Comparison of ENCODE assay signal across 30 mouse cellular contexts in the genomic region with DNA sequence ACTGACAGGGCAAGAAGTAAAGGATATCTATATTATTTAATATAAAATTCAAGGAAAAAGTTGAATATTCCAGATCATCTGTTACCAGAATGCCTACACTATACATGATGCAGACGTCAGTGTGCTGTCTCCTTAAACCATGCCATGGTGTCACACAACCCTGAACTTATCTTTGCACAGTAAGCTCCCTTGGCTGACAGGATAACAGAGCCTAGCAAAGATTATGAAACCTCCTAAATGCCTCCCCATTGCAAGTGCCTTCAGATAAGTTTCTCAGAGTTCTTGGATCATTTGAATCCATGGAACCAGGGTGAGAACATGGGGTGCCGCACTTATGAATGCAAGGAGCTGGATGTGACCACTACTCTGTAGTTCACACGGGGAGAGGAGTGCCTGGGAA. TPM values are rescaled to one million over a fixed set of nuclear protein-coding genes. Genes with fewer than 3 reads are reported as not detected.
DNase-seq lines count a peak whose midpoint lies in the region; ATAC-seq and TF ChIP-seq lines count a peak whose summit lies in the region.
"Had no signal": no experiment of that assay in that cellular context is flagged by ENCODE, and none has a peak within 500 bp of the region (broad histone marks: within the 10 kb centered on the region; RNA-seq: fewer than 3 reads in every experiment).

No protein-coding gene starts in this region.

- H3K4me2 ChIP-seq in stomach, embryonic 15.5 days: no peak overlapping the region
- no peak overlapping the region for H3K4me2 ChIP-seq in stomach, postnatal 0 days (replicated peaks; ENCODE audit: low read depth)
- H3K4me2 ChIP-seq in liver, embryonic 15.5 days: peak overlapping the region; percentile 32; the same call in 1 of the 2 replicates
- H3K4me2 ChIP-seq in hindbrain, embryonic 13.5 days: no peak overlapping the region
- H3K4me2 ChIP-seq: embryonic facial prominence, embryonic 12.5 days; forebrain, embryonic 13.5 days; hindbrain, embryonic 12.5 days; limb, embryonic 13.5 days; neural tube, embryonic 13.5 days had no signal

- TF ChIP-seq EP300 in stomach, postnatal 0 days (optimal IDR thresholded peaks at IDR 0.05): no peak

- no peak for TF ChIP-seq CTCF in stomach, postnatal 0 days (IDR thresholded peaks at IDR 0.05; ENCODE audit: low read depth)

- H3K36me3 ChIP-seq in stomach, embryonic 15.5 days: no peaks in the 10 kb centered on the region; the same call in 1 of the 2 replicates
- peaks cover 4% of the 10 kb centered on the region; the same call in 1 of the 2 replicates for H3K36me3 ChIP-seq in stomach, postnatal 0 days (ENCODE audit: control insufficient read depth, insufficient read depth, low read length)
- peaks cover 39% of the 10 kb centered on the region for H3K36me3 ChIP-seq in liver, embryonic 15.5 days (replicated peaks)
- H3K36me3 ChIP-seq in hindbrain, embryonic 13.5 days: peaks cover 36% of the 10 kb centered on the region

- no peak overlapping the region for H3K9ac ChIP-seq in stomach, embryonic 15.5 days
- no peak overlapping the region for H3K9ac ChIP-seq in stomach, postnatal 0 days (ENCODE audit: low read length)
- H3K9ac ChIP-seq in liver, embryonic 15.5 days: no peak overlapping the region
- no peak overlapping the region for H3K9ac ChIP-seq in hindbrain, embryonic 13.5 days
- H3K9ac ChIP-seq: embryonic facial prominence, embryonic 12.5 days; forebrain, embryonic 13.5 days; hindbrain, embryonic 12.5 days; limb, embryonic 13.5 days; neural tube, embryonic 13.5 days had no signal

- H3K4me3 ChIP-seq in stomach, embryonic 15.5 days (replicated peaks): no peak overlapping the region
- H3K4me3 ChIP-seq in stomach, postnatal 0 days (ENCODE audit: low read depth, low read length): no peak overlapping the region
- no peak overlapping the region for H3K4me3 ChIP-seq in liver, embryonic 15.5 days (replicated peaks)
- no peak overlapping the region for H3K4me3 ChIP-seq in hindbrain, embryonic 13.5 days
- H3K4me3 ChIP-seq: embryonic facial prominence, embryonic 12.5 days; forebrain, embryonic 13.5 days; hindbrain, embryonic 12.5 days; limb, embryonic 13.5 days; midbrain, embryonic 10.5 days; myocyte; neural tube, embryonic 13.5 days had no signal

- H3K4me1 ChIP-seq in stomach, embryonic 15.5 days: no peaks in the 10 kb centered on the region
- no peaks in the 10 kb centered on the region for H3K4me1 ChIP-seq in stomach, postnatal 0 days (replicated peaks; ENCODE audit: control insufficient read depth, insufficient read depth)
- peaks cover 25% of the 10 kb centered on the region for H3K4me1 ChIP-seq in liver, embryonic 15.5 days (replicated peaks)
- H3K4me1 ChIP-seq in hindbrain, embryonic 13.5 days (replicated peaks): no peaks in the 10 kb centered on the region
- H3K4me1 ChIP-seq: embryonic facial prominence, embryonic 12.5 days; hindbrain, embryonic 12.5 days; limb, embryonic 13.5 days; neural tube, embryonic 13.5 days had no signal

- peak; percentile 76; the same call in 1 of the 2 replicates for ATAC-seq in stomach, embryonic 15.5 days (ENCODE audit: insufficient read depth, low FRiP score, low read depth)
- ATAC-seq in stomach, postnatal 0 days (ENCODE audit: low FRiP score, low TSS enrichment): no peak
- peak; percentile 99 for ATAC-seq in liver, embryonic 15.5 days (ENCODE audit: insufficient read depth)
- ATAC-seq in hindbrain, embryonic 13.5 days (ENCODE audit: low FRiP score): no peak
- ATAC-seq: forebrain, embryonic 13.5 days; intestine, embryonic 16.5 days; midbrain, embryonic 16.5 days had no signal

- H3K27me3 ChIP-seq in stomach, embryonic 15.5 days (replicated peaks): no peaks in the 10 kb centered on the region
- no peaks in the 10 kb centered on the region for H3K27me3 ChIP-seq in stomach, postnatal 0 days (ENCODE audit: control insufficient read depth, insufficient read depth, low read length)
- no peaks in the 10 kb centered on the region for H3K27me3 ChIP-seq in liver, embryonic 15.5 days
- no peaks in the 10 kb centered on the region for H3K27me3 ChIP-seq in hindbrain, embryonic 13.5 days
- H3K27me3 ChIP-seq: embryonic facial prominence, embryonic 12.5 days; forebrain, embryonic 13.5 days; hindbrain, embryonic 12.5 days; limb, embryonic 13.5 days; neural tube, embryonic 13.5 days had no signal

- no peak overlapping the region for H3K27ac ChIP-seq in stomach, embryonic 15.5 days
- no peak overlapping the region for H3K27ac ChIP-seq in stomach, postnatal 0 days (replicated peaks)
- peak overlapping the region; percentile 73 for H3K27ac ChIP-seq in liver, embryonic 15.5 days (replicated peaks)
- H3K27ac ChIP-seq in hindbrain, embryonic 13.5 days: no peak overlapping the region
- H3K27ac ChIP-seq: embryonic facial prominence, embryonic 12.5 days; forebrain, embryonic 13.5 days; hindbrain, embryonic 12.5 days; limb, embryonic 13.5 days; macrophage; midbrain, embryonic 10.5 days; neural tube, embryonic 13.5 days had no signal

- H3K9me3 ChIP-seq in stomach, embryonic 15.5 days: no peaks in the 10 kb centered on the region
- no peaks in the 10 kb centered on the region for H3K9me3 ChIP-seq in stomach, postnatal 0 days (ENCODE audit: control insufficient read depth, low read length)
- H3K9me3 ChIP-seq in liver, embryonic 15.5 days (replicated peaks): no peaks in the 10 kb centered on the region
- 0 out of 2 replicates have a peak, but pooled peaks cover 2% of the 10 kb centered on the region for H3K9me3 ChIP-seq in hindbrain, embryonic 13.5 days
- H3K9me3 ChIP-seq: embryonic facial prominence, embryonic 12.5 days; forebrain, embryonic 13.5 days; hindbrain, embryonic 12.5 days; limb, embryonic 13.5 days; midbrain, embryonic 10.5 days; neural tube, embryonic 13.5 days had no signal

- 91% methylated on average over 3 of the region's 3 CpGs for WGBS in stomach, embryonic 15.5 days
- WGBS in stomach, postnatal 0 days: 88% methylated on average over 3 of the region's 3 CpGs
- 38% methylated on average over 3 of the region's 3 CpGs for WGBS in liver, embryonic 15.5 days (ENCODE audit: insufficient replicate concordance)
- WGBS in hindbrain, embryonic 13.5 days: 92% methylated on average over 3 of the region's 3 CpGs

- DNase-seq in stomach, postnatal 0 days (ENCODE audit: low spot score): no peak
- DNase-seq in liver: peak; percentile 41
- no peak for DNase-seq in layer of hippocampus, postnatal 14 days (ENCODE audit: low spot score in 2 of 2)
- DNase-seq in gastrocnemius, postnatal 25 days: no peak
- DNase-seq in yolk sac, embryonic 10.5 days (ENCODE audit: low spot score): no peak
- DNase-seq: adrenal gland, postnatal 10 days; cerebellum, adult 11-12 months; cerebellum, adult 9-11 months; embryo, embryonic 11 days; gastrocnemius, postnatal 10 days; heart, postnatal 36 days; kidney, postnatal 14 days; layer of hippocampus, adult 9-11 months; lung, adult 2 months; lung, postnatal 10 days; thymus, postnatal 14 days had no signal

RNA-seq across cellular contexts. Expression of a gene that starts 25.4 kb away (rescaled TPM):
- 11.2 and 15.0 TPM in 2 replicates for polyA plus RNA-seq in stomach, embryonic 15.5 days (2015; fragmentation: Nextera tagmentation; extraction: Ambion mirVana)
- polyA plus RNA-seq in stomach, postnatal 0 days (2015; fragmentation: Nextera tagmentation; extraction: Ambion mirVana): 12.4 and 12.5 TPM in 2 replicates
- polyA plus RNA-seq in liver, embryonic 15.5 days (2015; fragmentation: Nextera tagmentation; extraction: Ambion mirVana): 78.8 and 103 TPM in 2 replicates
- 10 to 100 TPM; 15.2 to 17.4 TPM for total RNA-seq in layer of hippocampus, postnatal 14 days (2021)
- 5.3 and 6.7 TPM in 2 replicates for polyA plus RNA-seq in hindbrain, embryonic 13.5 days (2015; fragmentation: Nextera tagmentation; extraction: Ambion mirVana)
- total RNA-seq in gastrocnemius, postnatal 25 days (2021): 1 to 10 TPM; 1.4 to 4.0 TPM
- total RNA-seq: granulocyte monocyte progenitor cell, adult 5-6 weeks had no signal

RNA-seq across cellular contexts. Expression of a gene that starts 57.9 kb away (rescaled TPM):
- polyA plus RNA-seq in stomach, embryonic 15.5 days (2015; fragmentation: Nextera tagmentation; extraction: Ambion mirVana): 177 and 188 TPM in 2 replicates
- polyA plus RNA-seq in stomach, postnatal 0 days (2015; fragmentation: Nextera tagmentation; extraction: Ambion mirVana): 128 and 138 TPM in 2 replicates
- 145 and 154 TPM in 2 replicates for polyA plus RNA-seq in liver, embryonic 15.5 days (2015; fragmentation: Nextera tagmentation; extraction: Ambion mirVana)
- total RNA-seq in layer of hippocampus, postnatal 14 days (2021): 10 to 100 TPM; 68.0 to 70.4 TPM
- polyA plus RNA-seq in hindbrain, embryonic 13.5 days (2015; fragmentation: Nextera tagmentation; extraction: Ambion mirVana): 219 TPM in 2 replicates
- 10 to 100 TPM; 89.6 to 91.9 TPM for total RNA-seq in gastrocnemius, postnatal 25 days (2021)

Comparison
In these comparisons a context has a peak if more than half of its experiments do, and no peak if none do; other contexts are left out.
1. ATAC-seq: peak in stomach, embryonic 15.5 days (single experiment) and liver, embryonic 15.5 days (single experiment); none in stomach, postnatal 0 days (single experiment) and hindbrain, embryonic 13.5 days (single experiment).